Mouse (Mus musculus) bone marrow, adult 2 months (tissue): Measurements from ENCODE around the gene Smurf2.

Source experiments
- CTCF ChIP-seq: fragments of 200-500 bp; IDR thresholded peaks from 2 replicates; pipeline ENCODE4 v1.5.1; 2011; ENCODE audit warnings: low read length, control low read depth; ENCODE audit not compliant: control insufficient read depth, insufficient read depth
- POLR2A ChIP-seq: fragments of 200-500 bp; IDR thresholded peaks from 2 replicates; pipeline ENCODE4 v1.6.1; 2011; ENCODE audit warnings: low read depth, mild to moderate bottlenecking, control low read depth, low read length, borderline replicate concordance; ENCODE audit not compliant: control insufficient read depth

GRCm38 (mm10) chr11:106967630-106968029 lies 47.1 kb upstream of the Smurf2 start:
- TF ChIP-seq CTCF (no peak), POLR2A (no peak)
